Mouse (Mus musculus): ENCODE results near the gene Gm5767. TPM values are rescaled to one million over a fixed set of nuclear protein-coding genes. Genes with fewer than 3 reads are reported as not detected.

Gm5767 gene
- polyA plus RNA-seq, 1 experiment from 2014 or later, result not detected

- 0 out of 2 replicates have a peak, but pooled peaks have one; percentile 33 for ATAC-seq (ENCODE audit: low FRiP score)
These were observed 5.7 kb downstream of the Gm5767 start for GRCm38 (mm10) chr16:8686121-8686870.

GRCm38 (mm10) chr16:8686871-8687535, 6.4 kb downstream of the Gm5767 start:
- WGBS, result 84% methylated on average over 11 of the region's 11 CpGs
- no peaks in the 10 kb centered on the region; the same call in 1 of the 2 replicates for H3K4me1 ChIP-seq
- H3K27ac ChIP-seq (replicated peaks), result no peak overlapping the region
- no peaks in the 10 kb centered on the region for H3K27me3 ChIP-seq (replicated peaks)
- H3K36me3 ChIP-seq, result peaks cover 38% of the 10 kb centered on the region
- H3K9ac ChIP-seq (replicated peaks), result no peak overlapping the region
- no peaks in the 10 kb centered on the region for H3K9me3 ChIP-seq (replicated peaks)
- no peak for ATAC-seq (ENCODE audit: low FRiP score)
- H3K4me2 ChIP-seq, result no peak overlapping the region
- H3K4me3 ChIP-seq (replicated peaks), result no peak overlapping the region

More at GRCm38 (mm10) chr16:8686121-8686870, 5.7 kb downstream of the Gm5767 start:
- H3K27me3 ChIP-seq (replicated peaks), result no peaks in the 10 kb centered on the region
- peaks cover 31% of the 10 kb centered on the region for H3K36me3 ChIP-seq
- no peaks in the 10 kb centered on the region for H3K9me3 ChIP-seq (replicated peaks)
- H3K9ac ChIP-seq (replicated peaks), result 0 out of 2 replicates have a peak overlapping the region, but pooled peaks have one; percentile 26
- H3K27ac ChIP-seq (replicated peaks), result no peak overlapping the region
- 69% methylated on average over 7 of the region's 7 CpGs for WGBS
- H3K4me3 ChIP-seq (replicated peaks), result no peak overlapping the region
- no peaks in the 10 kb centered on the region; the same call in 1 of the 2 replicates for H3K4me1 ChIP-seq
- no peak overlapping the region for H3K4me2 ChIP-seq

DNA sequence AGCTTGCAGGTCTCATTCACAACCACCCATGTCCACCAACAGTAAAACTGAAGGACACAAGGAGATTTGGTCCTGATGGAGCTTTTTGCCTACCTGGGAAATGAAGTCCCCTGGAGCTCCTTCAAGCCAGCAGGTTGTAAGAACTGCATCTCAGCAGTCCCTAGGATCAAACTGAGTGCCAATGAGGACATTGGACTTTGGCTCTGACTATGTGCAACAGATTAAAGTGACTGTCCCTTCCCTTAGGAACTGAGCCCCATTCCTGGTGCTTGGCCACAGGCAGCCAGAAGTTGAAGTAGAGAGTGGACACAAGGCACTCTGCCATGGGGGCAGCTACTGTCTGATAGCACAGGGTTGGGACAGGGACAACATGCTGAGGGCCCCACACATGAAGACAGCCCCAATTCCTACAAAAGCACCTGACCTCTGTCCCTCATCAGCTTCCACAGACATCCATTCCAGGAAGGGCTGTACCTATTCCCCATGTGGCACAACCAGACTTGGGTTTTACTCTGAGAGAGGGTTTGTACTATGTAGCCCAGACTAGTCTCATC, 7.1 kb downstream of the Gm5767 start:
- Histone ChIP-seq H3K27ac (replicated peaks) (no peak overlapping the region), H3K4me2 (no peak overlapping the region), H3K27me3 (replicated peaks) (no peaks in the 10 kb centered on the region), H3K36me3 (peaks cover 45% of the 10 kb centered on the region), H3K9ac (replicated peaks) (no peak overlapping the region), H3K9me3 (replicated peaks) (no peaks in the 10 kb centered on the region), H3K4me1 (no peaks in the 10 kb centered on the region; the same call in 1 of the 2 replicates), H3K4me3 (replicated peaks) (no peak overlapping the region)
- ATAC-seq (ENCODE audit: low FRiP score), result no peak

DNA sequence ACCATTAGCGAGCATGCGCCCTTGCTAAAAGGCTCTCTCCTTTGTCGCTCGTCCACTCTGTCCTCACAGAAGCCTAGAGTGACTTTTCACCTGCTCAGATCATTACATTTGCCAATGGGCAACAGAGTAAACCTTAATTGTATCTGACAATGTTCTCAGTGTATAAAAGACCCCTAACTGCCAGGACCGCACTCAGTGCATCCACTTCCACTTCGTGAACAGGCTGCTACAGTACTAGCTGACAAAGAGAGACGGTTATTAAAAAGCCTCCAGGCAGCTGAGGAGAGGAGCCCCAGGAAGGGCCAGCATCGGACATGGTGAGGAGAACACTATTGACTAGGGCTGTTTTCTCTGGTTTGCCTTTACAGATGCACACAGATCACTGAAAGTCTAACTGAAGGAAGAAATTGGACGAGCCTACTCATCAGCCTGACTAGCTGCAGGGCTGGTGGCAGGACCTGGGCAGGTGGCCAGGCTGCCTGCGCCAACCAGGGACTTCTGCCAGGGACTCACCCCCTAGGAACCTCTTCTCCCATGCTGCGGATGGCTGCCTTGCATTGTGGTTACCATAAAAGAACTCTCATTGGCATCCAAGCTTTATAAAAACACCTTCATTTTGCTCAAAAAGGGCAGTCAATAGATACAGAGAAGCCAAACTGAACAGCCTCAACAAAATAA, 9.5 kb downstream of the Gm5767 start:
- WGBS, result 74% methylated on average over 11 of the region's 11 CpGs
- Histone ChIP-seq H3K27ac (replicated peaks) (peak overlapping the region; percentile 37), H3K9me3 (replicated peaks) (no peaks in the 10 kb centered on the region), H3K4me2 (no peak overlapping the region), H3K27me3 (replicated peaks) (no peaks in the 10 kb centered on the region), H3K36me3 (peaks cover 68% of the 10 kb centered on the region), H3K4me1 (no peaks in the 10 kb centered on the region; the same call in 1 of the 2 replicates), H3K4me3 (replicated peaks) (no peak overlapping the region), H3K9ac (replicated peaks) (no peak overlapping the region)
- peak; percentile 54; the same call in 1 of the 2 replicates for ATAC-seq (ENCODE audit: low FRiP score)

GRCm38 (mm10) chr16:8691206-8691605, 10.6 kb downstream of the Gm5767 start:
- WGBS, result 95% methylated on average over 7 of the region's 7 CpGs
- H3K9ac ChIP-seq (replicated peaks), result no peak overlapping the region
- no peaks in the 10 kb centered on the region for H3K27me3 ChIP-seq (replicated peaks)
- H3K36me3 ChIP-seq, result peaks cover 75% of the 10 kb centered on the region
- H3K4me2 ChIP-seq, result no peak overlapping the region
- H3K27ac ChIP-seq (replicated peaks), result no peak overlapping the region
- ATAC-seq (ENCODE audit: low FRiP score), result no peak
- no peaks in the 10 kb centered on the region for H3K9me3 ChIP-seq (replicated peaks)
- H3K4me1 ChIP-seq, result no peaks in the 10 kb centered on the region; the same call in 1 of the 2 replicates
- H3K4me3 ChIP-seq (replicated peaks), result no peak overlapping the region

DNA sequence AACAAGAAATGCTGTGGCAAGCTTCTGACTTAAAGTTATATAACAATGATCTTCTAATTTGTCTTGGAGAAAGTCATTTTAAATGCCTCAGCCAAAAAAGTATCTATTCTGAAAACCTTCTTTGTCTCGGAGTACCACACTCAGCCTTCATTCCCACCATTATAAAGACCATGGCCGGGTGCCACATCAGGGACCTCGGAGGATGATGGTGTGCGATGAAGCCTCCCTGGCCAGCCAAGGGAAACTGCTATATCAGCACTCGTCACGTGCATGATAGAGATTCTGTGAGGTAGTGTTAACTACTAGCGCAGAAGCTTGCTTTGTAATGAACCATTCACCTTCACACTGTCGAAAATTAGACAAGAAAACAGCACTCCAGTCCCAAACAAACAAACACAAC, 19.0 kb downstream of the Gm5767 start:
- peaks cover 87% of the 10 kb centered on the region for H3K36me3 ChIP-seq
- no peaks in the 10 kb centered on the region for H3K27me3 ChIP-seq (replicated peaks)
- H3K27ac ChIP-seq (replicated peaks), result no peak overlapping the region
- H3K4me1 ChIP-seq, result no peaks in the 10 kb centered on the region
- H3K9ac ChIP-seq (replicated peaks), result no peak overlapping the region
- no peak overlapping the region for H3K4me2 ChIP-seq
- no peak overlapping the region for H3K4me3 ChIP-seq (replicated peaks)
- no peaks in the 10 kb centered on the region for H3K9me3 ChIP-seq (replicated peaks)
- ATAC-seq (ENCODE audit: low FRiP score), result no peak
- 82% methylated on average over 8 of the region's 8 CpGs for WGBS

DNA sequence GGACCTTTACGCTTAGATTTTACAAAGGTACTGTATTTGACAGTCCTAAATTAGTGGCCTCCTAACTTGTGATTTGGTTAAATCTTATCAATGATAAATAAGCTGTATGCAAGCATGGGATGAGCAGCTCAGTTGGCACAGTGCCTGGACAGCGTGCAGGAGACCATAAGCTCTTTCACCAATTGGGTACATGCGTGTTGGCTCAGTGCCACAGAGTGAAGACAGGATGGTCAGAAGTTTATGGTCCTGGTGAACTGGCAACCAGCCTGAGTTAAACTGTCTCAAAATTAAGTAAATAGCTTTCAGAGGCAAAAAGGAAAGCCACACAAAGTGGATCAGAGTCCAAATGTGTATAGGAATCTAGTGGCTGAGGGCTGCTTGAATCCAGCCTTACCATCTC, 20.0 kb downstream of the Gm5767 start:
- H3K9me3 ChIP-seq (replicated peaks), result no peaks in the 10 kb centered on the region
- peaks cover 82% of the 10 kb centered on the region for H3K36me3 ChIP-seq
- no peak overlapping the region for H3K27ac ChIP-seq (replicated peaks)
- H3K4me2 ChIP-seq, result no peak overlapping the region
- H3K4me1 ChIP-seq, result no peaks in the 10 kb centered on the region
- no peak overlapping the region for H3K9ac ChIP-seq (replicated peaks)
- WGBS, result 78% methylated on average over 3 of the region's 3 CpGs
- H3K27me3 ChIP-seq (replicated peaks), result no peaks in the 10 kb centered on the region
- no peak overlapping the region for H3K4me3 ChIP-seq (replicated peaks)
- ATAC-seq (ENCODE audit: low FRiP score), result no peak

- Histone ChIP-seq H3K9me3 (replicated peaks) (no peaks in the 10 kb centered on the region), H3K4me2 (no peak overlapping the region), H3K4me3 (replicated peaks) (no peak overlapping the region), H3K36me3 (peaks cover 85% of the 10 kb centered on the region), H3K9ac (replicated peaks) (no peak overlapping the region), H3K4me1 (peaks cover 19% of the 10 kb centered on the region), H3K27ac (replicated peaks) (no peak overlapping the region; the same call in 1 of the 2 replicates), H3K27me3 (replicated peaks) (no peaks in the 10 kb centered on the region)
- ATAC-seq (ENCODE audit: low FRiP score), result no peak
- WGBS, result 35% methylated on average over 9 of the region's 9 CpGs
These were observed 31.4 kb downstream of the Gm5767 start for GRCm38 (mm10) chr16:8711998-8712397.

DNA sequence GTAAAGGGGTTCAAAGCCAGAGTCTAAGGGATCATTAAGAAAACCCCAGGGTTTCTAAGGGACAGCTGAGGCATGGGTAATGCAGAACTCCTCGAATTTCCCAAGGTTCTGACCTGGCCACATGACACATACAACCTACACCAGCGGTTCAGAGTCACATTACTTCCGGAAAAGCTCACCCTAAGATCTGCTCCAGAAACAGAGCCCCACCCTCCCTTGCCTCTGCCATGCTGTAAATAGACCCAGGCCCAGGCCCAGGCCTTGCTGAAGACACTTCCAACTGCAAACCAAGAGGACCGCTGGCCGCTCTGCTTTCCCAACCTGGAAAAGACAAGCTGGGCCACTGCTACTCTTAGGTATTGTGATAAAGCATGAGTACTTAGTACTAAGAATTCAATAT, 34.3 kb downstream of the Gm5767 start:
- Histone ChIP-seq H3K4me2 (no peak overlapping the region), H3K36me3 (peaks cover 56% of the 10 kb centered on the region), H3K9ac (replicated peaks) (no peak overlapping the region), H3K9me3 (replicated peaks) (no peaks in the 10 kb centered on the region), H3K27me3 (replicated peaks) (no peaks in the 10 kb centered on the region), H3K4me1 (peaks cover 36% of the 10 kb centered on the region), H3K27ac (replicated peaks) (no peak overlapping the region), H3K4me3 (replicated peaks) (no peak overlapping the region)
- ATAC-seq (ENCODE audit: low FRiP score), result no peak
- 91% methylated on average over 5 of the region's 5 CpGs for WGBS

- H3K4me1 ChIP-seq, result peaks cover 38% of the 10 kb centered on the region
- no peak overlapping the region for H3K4me2 ChIP-seq
- no peaks in the 10 kb centered on the region for H3K27me3 ChIP-seq (replicated peaks)
- no peak overlapping the region for H3K27ac ChIP-seq (replicated peaks)
- no peak overlapping the region for H3K4me3 ChIP-seq (replicated peaks)
- ATAC-seq (ENCODE audit: low FRiP score), result no peak
- no peaks in the 10 kb centered on the region for H3K9me3 ChIP-seq (replicated peaks)
- 67% methylated on average over 10 of the region's 10 CpGs for WGBS
- H3K9ac ChIP-seq (replicated peaks), result no peak overlapping the region
- peaks cover 49% of the 10 kb centered on the region for H3K36me3 ChIP-seq
These were observed 35.0 kb downstream of the Gm5767 start for GRCm38 (mm10) chr16:8715513-8716080.

- H3K4me2 ChIP-seq, result no peak overlapping the region
- H3K27me3 ChIP-seq (replicated peaks), result no peaks in the 10 kb centered on the region
- no peak for ATAC-seq (ENCODE audit: low FRiP score)
- H3K36me3 ChIP-seq, result peaks cover 43% of the 10 kb centered on the region
- H3K4me3 ChIP-seq (replicated peaks), result no peak overlapping the region
- no peak overlapping the region for H3K27ac ChIP-seq (replicated peaks)
- H3K9ac ChIP-seq (replicated peaks), result no peak overlapping the region
- H3K4me1 ChIP-seq, result peaks cover 38% of the 10 kb centered on the region
- no peaks in the 10 kb centered on the region for H3K9me3 ChIP-seq (replicated peaks)
- WGBS, result 83% methylated on average over 6 of the region's 6 CpGs
These were observed 35.7 kb downstream of the Gm5767 start for GRCm38 (mm10) chr16:8716300-8716699.

All from neural tube, embryonic 15.5 days (tissue).